ENCODE assay signal across 8 mouse cellular contexts in the genomic region with DNA sequence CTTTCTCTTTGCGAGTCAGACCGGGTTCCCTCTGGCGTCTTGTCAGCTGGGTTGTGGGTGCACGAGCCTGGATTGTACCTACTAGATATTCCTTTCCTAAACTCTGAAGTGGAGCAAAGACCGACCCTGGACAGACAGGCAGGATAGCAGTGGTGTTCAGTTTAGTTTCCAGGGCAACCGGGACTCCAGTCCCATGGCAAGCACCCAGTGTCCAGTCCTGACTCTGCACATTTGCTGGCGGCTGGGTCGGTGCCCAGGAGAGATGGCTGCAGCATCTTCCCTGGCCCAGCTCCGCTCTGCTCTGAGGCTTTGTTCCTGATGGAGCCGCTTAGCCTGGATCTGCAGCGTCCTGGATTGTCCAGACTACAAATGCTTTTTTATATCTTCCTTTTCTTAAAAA.
DNase-seq lines count a peak whose midpoint lies in the region; ATAC-seq lines count a peak whose summit lies in the region.

No protein-coding gene starts in this region.

- ATAC-seq in granulocyte monocyte progenitor cell, adult 5-6 weeks (replicated peaks; ENCODE audit: poor library complexity, severe bottlenecking) = no peak
- no peak for ATAC-seq in megakaryocyte, adult 5-6 weeks (ENCODE audit: poor library complexity, severe bottlenecking)

- DNase-seq in adrenal gland, adult 2 months = peak; percentile 70
- no peak for DNase-seq in adrenal gland, adult 18-20 months (ENCODE audit: low spot score in 2 of 2)
- peak; percentile 56 for DNase-seq in urinary bladder, postnatal 14 days (ENCODE audit: low spot score)
- DNase-seq in urinary bladder, adult 2 months (ENCODE audit: low spot score) = no peak
- DNase-seq in kidney, adult 11 months = peak; percentile 58
- DNase-seq in lung, postnatal 25 days (ENCODE audit: low spot score) = peak; percentile 48

Comparison
In these comparisons a context has a peak if more than half of its experiments do, and no peak if none do; other contexts are left out.
1. DNase-seq: peak in adrenal gland, adult 2 months (single experiment), urinary bladder, postnatal 14 days (single experiment), kidney, adult 11 months (single experiment) and lung, postnatal 25 days (single experiment); none in adrenal gland, adult 18-20 months (0 of 2) and urinary bladder, adult 2 months (single experiment).